29 mouse cellular contexts compared by ENCODE assay signal in the genomic region with DNA sequence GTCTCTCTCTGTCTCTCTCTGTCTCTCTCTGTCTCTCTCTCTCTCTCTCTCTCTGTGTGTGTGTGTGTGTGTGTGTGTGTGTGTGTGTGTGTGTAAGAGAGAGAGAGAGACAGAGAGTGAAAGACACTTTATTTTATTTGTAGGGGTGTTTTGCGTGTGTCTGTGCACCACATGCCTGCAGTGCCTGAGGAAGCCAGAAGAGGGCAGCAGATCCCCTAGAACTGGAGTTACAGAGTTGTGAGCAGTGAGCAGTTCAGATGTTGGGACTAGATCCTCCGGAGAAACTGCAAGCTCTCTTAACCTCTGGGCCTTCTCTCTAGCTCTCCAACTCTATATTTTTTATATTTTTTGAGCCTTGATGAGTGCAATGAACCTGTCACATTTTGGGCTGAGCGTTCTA. TPM values are rescaled to one million over a fixed set of nuclear protein-coding genes. Genes with fewer than 3 reads are reported as not detected.
DNase-seq lines count a peak whose midpoint lies in the region; ATAC-seq and TF ChIP-seq lines count a peak whose summit lies in the region.
"Not testable (repeated sequence)": the region's sequence is repeated elsewhere in the genome, so short reads cannot be mapped to it uniquely, and the experiment has no call there.
"Had no signal": no experiment of that assay in that cellular context is flagged by ENCODE, and none has a peak within 500 bp of the region (broad histone marks: within the 10 kb centered on the region; RNA-seq: fewer than 3 reads in every experiment).

No protein-coding gene starts in this region.

- H3K9ac ChIP-seq in heart, adult 2 months (ENCODE audit: low read depth, low read length); intestine, postnatal 0 days (ENCODE audit: low read depth, low read length); liver, embryonic 14.5 days (replicated peaks): not testable (repeated sequence)

- not testable (repeated sequence) for H3K4me1 ChIP-seq in heart, adult 2 months (ENCODE audit: control insufficient read depth, insufficient read depth, low read length); intestine, postnatal 0 days (replicated peaks; ENCODE audit: control insufficient read depth, insufficient read depth, low read length); liver, embryonic 14.5 days (replicated peaks; ENCODE audit: control insufficient read depth in 2 of 2, insufficient read depth in 2 of 2, low read length in 1 of 2)

- whole genome bisulfite sequencing in heart, adult 2 months = 84% methylated on average over 3 of the region's 3 CpGs
- 89% methylated on average over 3 of the region's 3 CpGs for WGBS in intestine, postnatal 0 days
- WGBS in liver, embryonic 14.5 days (ENCODE audit: insufficient replicate concordance) = 64% methylated on average over 3 of the region's 3 CpGs

- H3K4me3 ChIP-seq in heart, adult 2 months; intestine, postnatal 0 days (ENCODE audit: low read depth, low read length); liver, embryonic 14.5 days (ENCODE audit: insufficient read depth in 1 of 2, low read depth in 2 of 2, low read length in 2 of 2): not testable (repeated sequence)

- intact Hi-C loops in heart, adult 2 months (cut with DNase I) = not testable (repeated sequence)

- peak; percentile 34 for DNase-seq in ES-CJ7 (ENCODE audit: low read depth, low spot score)
- peak; percentile 47 for DNase-seq in ZHBTc4 (ENCODE audit: low read depth, low spot score)
- DNase-seq in heart, adult 2 months; liver, embryonic 14.5 days (ENCODE audit: low read depth in 3 of 3, low spot score in 3 of 3): not testable (repeated sequence)
- peak; percentile 3 for DNase-seq in right cerebral cortex, postnatal 4 days
- peak; percentile 40 for DNase-seq in thymus, postnatal 4 days

- not testable (repeated sequence) for TF ChIP-seq POLR2A in heart, adult 2 months (IDR thresholded peaks at IDR 0.05; ENCODE audit: insufficient read depth, low read depth, low read length)

- H3K27me3 ChIP-seq in heart, adult 2 months (ENCODE audit: control insufficient read depth, insufficient read depth, low read length); intestine, postnatal 0 days (replicated peaks; ENCODE audit: control insufficient read depth, insufficient read depth, low read length); liver, embryonic 14.5 days (ENCODE audit: control insufficient read depth, insufficient read depth, low read length): not testable (repeated sequence)

- TF ChIP-seq CTCF in heart, adult 2 months (IDR thresholded peaks at IDR 0.05) = peak; percentile 23; the same call in 1 of the 2 replicates
- peak; percentile 40 for TF ChIP-seq CTCF in intestine, postnatal 0 days (IDR thresholded peaks at IDR 0.05; ENCODE audit: low read depth)
- TF ChIP-seq CTCF in liver, embryonic 14.5 days (IDR thresholded peaks at IDR 0.05; ENCODE audit: low read depth) = peak; percentile 66

- H3K79me2 ChIP-seq in heart, adult 2 months (replicated peaks; ENCODE audit: control insufficient read depth, insufficient read depth, low read length) = not testable (repeated sequence)

- not testable (repeated sequence) for H3K9me3 ChIP-seq in intestine, postnatal 0 days (ENCODE audit: control insufficient read depth); liver, embryonic 14.5 days (ENCODE audit: control insufficient read depth, low read length)

- not testable (repeated sequence) for H3K27ac ChIP-seq in heart, adult 2 months; intestine, postnatal 0 days (ENCODE audit: low read depth, low read length); liver, embryonic 14.5 days

- not testable (repeated sequence) for TF ChIP-seq EP300 in heart, adult 2 months (IDR thresholded peaks at IDR 0.05; ENCODE audit: insufficient read depth, low read depth, low read length); liver, embryonic 14.5 days (IDR thresholded peaks at IDR 0.05; ENCODE audit: low read depth)

- not testable (repeated sequence) for H3K36me3 ChIP-seq in heart, adult 2 months (ENCODE audit: control insufficient read depth, insufficient read depth, low read length); intestine, postnatal 0 days (ENCODE audit: control insufficient read depth, insufficient read depth); liver, embryonic 14.5 days (replicated peaks; ENCODE audit: control insufficient read depth, insufficient read depth, low read depth)

- not testable (repeated sequence) for ATAC-seq in intestine, postnatal 0 days; liver, embryonic 14.5 days (ENCODE audit: insufficient read depth)

- H3K4me2 ChIP-seq in intestine, postnatal 0 days (replicated peaks; ENCODE audit: low read depth); liver, embryonic 14.5 days (ENCODE audit: low read depth): not testable (repeated sequence)

RNA-seq across cellular contexts. Expression of a gene that starts 12.5 kb away (rescaled TPM):
- total RNA-seq in heart, adult 2 months (2021) = not detected
- polyA plus RNA-seq in heart, adult 2 months (2012; rRNA removed) = not detected in 2 replicates
- not detected in 2 replicates for polyA plus RNA-seq in intestine, postnatal 0 days (2015; fragmentation: Nextera tagmentation; extraction: Ambion mirVana)
- polyA plus RNA-seq in liver, embryonic 14.5 days (2012; rRNA removed) = not detected in 2 replicates
- not detected in 2 replicates for polyA plus RNA-seq in liver, embryonic 14.5 days (2014; fragmentation: Nextera tagmentation; extraction: Ambion mirVana)
- total RNA-seq: adrenal gland, postnatal 25 days; ES-E14; gastrocnemius, postnatal 14 days; heart, postnatal 14 days; layer of hippocampus, adult 8-10 months; layer of hippocampus, postnatal 36 days; left cerebral cortex, postnatal 10 days had no signal
- polyA plus RNA-seq: C2C12; cortical plate, adult 2 months; forebrain, embryonic 15.5 days; heart, embryonic 12.5 days; hindbrain, embryonic 13.5 days; inflammation-experienced regulatory T-cells, adult 6 months; limb, embryonic 11.5 days; liver, embryonic 12.5 days; lung, embryonic 15.5 days; midbrain, embryonic 15.5 days; myocyte; neural tube, embryonic 13.5 days; spleen, adult 2 months; thymus, adult 2 months; urinary bladder, adult 2 months had no signal

RNA-seq across cellular contexts. Expression of a gene that starts 18.3 kb away (rescaled TPM):
- total RNA-seq in heart, adult 2 months (2021) = 1 to 10 TPM; 2.2 to 2.9 TPM
- polyA plus RNA-seq in heart, adult 2 months (2012; rRNA removed) = 0.86 and 1.5 TPM in 2 replicates
- 2.3 and 3.5 TPM in 2 replicates for polyA plus RNA-seq in intestine, postnatal 0 days (2015; fragmentation: Nextera tagmentation; extraction: Ambion mirVana)
- 0.22 and 0.42 TPM in 2 replicates for polyA plus RNA-seq in liver, embryonic 14.5 days (2012; rRNA removed)
- polyA plus RNA-seq in liver, embryonic 14.5 days (2014; fragmentation: Nextera tagmentation; extraction: Ambion mirVana) = 1.4 and 1.6 TPM in 2 replicates
- polyA plus RNA-seq: inflammation-experienced regulatory T-cells, adult 6 months; spleen, adult 2 months had no signal
